Mouse (Mus musculus): ENCODE measurements around the gene Upk2.

DNA sequence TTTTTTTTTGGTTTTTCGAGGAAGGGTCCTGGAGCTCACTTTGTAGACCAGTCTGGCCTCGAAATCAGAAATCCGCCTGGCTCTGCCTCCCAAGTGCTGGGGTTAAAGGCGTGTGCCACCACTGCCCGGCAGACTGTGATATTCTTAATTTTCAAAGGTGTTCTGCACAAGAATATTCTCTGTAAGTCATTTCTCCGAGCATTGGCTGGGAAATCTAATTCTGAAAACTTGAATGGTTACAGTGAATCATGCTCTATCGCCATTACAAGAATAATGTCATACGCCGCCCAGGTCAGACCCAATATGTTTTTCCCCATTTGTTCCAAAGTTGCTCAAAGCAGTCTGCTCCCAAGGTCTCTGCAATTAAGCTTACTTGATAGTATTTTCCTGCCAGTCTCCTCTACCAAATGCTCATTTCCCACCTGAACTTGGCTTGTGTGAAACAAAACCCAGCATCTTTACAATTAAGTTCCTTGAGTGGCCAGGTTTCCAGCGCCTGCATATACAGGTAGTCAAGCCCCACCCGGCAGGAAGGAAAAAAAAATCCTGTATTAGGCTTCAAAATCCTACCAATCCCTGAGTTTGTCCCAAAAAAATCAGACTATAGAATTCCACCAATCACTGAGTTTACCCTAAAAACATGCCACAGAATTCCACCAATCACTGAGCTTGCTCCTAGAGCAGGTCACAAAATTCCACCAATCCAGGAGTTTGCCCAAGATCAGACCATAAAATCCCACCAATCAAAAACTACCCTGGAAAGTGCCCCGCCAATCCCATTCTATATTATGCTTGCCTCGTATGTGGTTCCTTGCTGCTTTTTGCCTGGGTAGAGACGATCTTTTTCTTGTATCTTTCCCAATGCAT, 36.0 kb downstream of the Upk2 start, which contains the start of gene Ccdc84:
- TF ChIP-seq CTCF (IDR thresholded peaks at IDR 0.05; ENCODE audit: borderline replicate concordance, control insufficient read depth, extremely low read depth, insufficient read depth, low read length, poor library complexity) (no peak), POLR2A (IDR thresholded peaks at IDR 0.05; ENCODE audit: control insufficient read depth, extremely low read depth, insufficient read depth, low read length, poor library complexity) (no peak)

All from thymus, adult 2 months (tissue).